Mouse (Mus musculus) stomach, adult 2 months (tissue): Measurements from ENCODE around the gene Nme1. TPM values are rescaled to one million over a fixed set of nuclear protein-coding genes. Genes with fewer than 3 reads are reported as not detected.

Experiments
- polyA plus RNA-seq: library from polyadenylated mRNA; depleted of rRNA; stranded (reverse); fragments of >200 nt; gene quantifications from 2 replicates; pipeline ENCODE4 v1.2.3, GENCODE M21; 2012; rRNA removed

Nme1 gene
- polyA plus RNA-seq: 31.6 and 51.3 TPM in 2 replicates

DNA sequence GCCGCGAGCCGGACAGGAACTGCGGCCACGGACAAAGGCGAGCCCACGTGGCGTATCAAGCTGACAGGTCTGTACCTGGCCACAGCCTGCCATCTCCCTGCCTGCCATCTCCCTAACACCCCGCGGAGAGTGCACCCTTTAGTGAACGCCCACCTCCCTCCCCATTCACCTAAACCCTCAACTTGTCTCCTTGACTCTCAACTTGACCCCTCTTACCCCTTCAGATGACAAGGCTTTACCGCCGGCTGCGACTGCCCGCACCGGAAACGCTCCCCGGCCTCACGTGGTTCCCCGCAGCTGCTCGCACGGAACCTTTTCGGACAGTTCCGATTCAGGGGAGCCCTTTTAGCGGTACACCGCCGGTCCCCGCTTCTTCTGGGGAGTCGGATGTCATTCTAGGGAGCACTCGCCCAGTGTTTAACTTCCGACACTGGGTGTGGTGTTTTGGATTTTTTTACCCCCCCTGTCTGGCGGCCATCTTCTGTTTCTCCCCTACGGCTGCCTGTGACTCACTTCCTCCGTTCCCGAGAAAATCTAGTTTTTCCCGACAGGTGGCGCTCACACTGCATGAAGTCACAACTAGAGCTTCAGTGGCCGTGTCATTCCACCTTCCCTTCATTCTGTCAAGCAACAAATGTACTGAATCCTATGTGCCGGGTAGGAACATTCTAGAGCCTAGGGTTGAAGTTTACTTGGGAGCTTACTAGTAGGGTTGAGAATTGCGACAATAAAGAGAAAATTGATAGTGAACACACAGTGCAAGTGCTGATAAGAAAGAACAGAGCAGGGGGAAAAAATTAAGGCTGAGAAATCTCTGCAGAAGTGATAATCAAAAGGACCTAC is at the start of gene Nme1, which contains the start of gene Gm20390:
TSS of gene Nme1 (minus strand) at position 517 of the 843 bp plus-strand sequence.
TSS of gene Gm20390 (minus strand) at position 289 of the 843 bp plus-strand sequence.

DNA sequence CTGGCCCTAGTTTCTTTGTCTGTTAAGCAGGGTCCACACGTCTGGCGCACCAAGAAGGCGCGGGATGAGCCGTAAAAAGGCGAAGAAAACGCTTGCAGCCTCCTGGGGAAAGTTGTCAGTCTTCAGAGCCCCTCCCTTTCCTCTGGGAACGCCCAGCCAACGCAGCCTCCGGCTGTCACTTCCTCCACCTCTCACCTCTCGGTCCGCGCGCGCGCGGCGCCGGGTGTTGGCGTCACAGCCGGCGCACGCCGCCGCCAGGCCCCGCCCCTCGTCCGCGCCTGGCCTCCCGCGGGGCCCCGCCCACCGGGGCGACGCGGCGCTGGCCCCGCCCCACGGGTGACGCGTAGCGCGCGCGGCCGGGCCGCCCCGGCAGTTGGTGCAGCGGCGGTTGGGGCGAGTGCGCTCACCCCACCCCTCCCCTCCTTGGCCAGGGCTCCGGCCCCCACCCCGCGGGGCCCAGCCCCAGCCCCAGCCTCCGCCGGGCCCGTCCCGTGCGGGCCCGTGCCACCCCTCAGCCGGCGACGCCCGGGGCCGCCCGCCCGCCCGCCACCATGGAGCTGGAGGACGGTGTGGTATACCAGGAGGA is 27.5 kb upstream of the Nme1 start, which contains the start of gene Spag9:
TSS of gene Spag9 (plus strand) at position 372 of the 586 bp plus-strand sequence.

GRCm38 (mm10) chr11:93956159-93956558 is 12.2 kb downstream of the Nme1 start, which contains the start of gene Nme2:
Nme2 (minus strand) TSS chr11:93956259.

Other genes with a start within 250 kb of the Nme1 start
- gene Utp18, start 82.8 kb downstream of the Nme1 start, polyA plus RNA-seq: 1.5 and 2.3 TPM in 2 replicates
- gene Mbtd1, start 82.7 kb downstream of the Nme1 start, polyA plus RNA-seq: 0.40 and 0.88 TPM in 2 replicates
- gene Nme2, start 12.3 kb downstream of the Nme1 start, polyA plus RNA-seq: 87.5 and 128 TPM in 2 replicates
- 6.0 and 7.5 TPM in 2 replicates for gene Gm20390, start 228 bp downstream of the Nme1 start, polyA plus RNA-seq
- 5.2 and 5.9 TPM in 2 replicates for gene Spag9, start 27.6 kb upstream of the Nme1 start, polyA plus RNA-seq
- gene Tob1, start 242.9 kb upstream of the Nme1 start, polyA plus RNA-seq: 52.7 and 92.2 TPM in 2 replicates